Mouse (Mus musculus) MEL (cell line): Measurements from ENCODE around the gene Hmgcll1. TPM values are rescaled to one million over a fixed set of nuclear protein-coding genes. Genes with fewer than 3 reads are reported as not detected.

Experiments used
- DNase-seq: peaks from one replicate; pipeline ENCODE4 v3.0.0; 2011; ENCODE audit warnings: low read depth, low spot score
- H3K27ac ChIP-seq: 2 replicates; pipeline ENCODE4 v1.5.1; 2012; ENCODE audit warnings: low read depth, mild to moderate bottlenecking, control low read depth, low read length, moderate library complexity; ENCODE audit not compliant: control insufficient read depth
- H3K27me3 ChIP-seq, 2 experiments: fragments of 150-350 bp in 1 of 2; sonication (generic) in 1 of 2; 2 replicates each; pipeline ENCODE4 v1.6.1; 2012; ENCODE audit warnings: low read length in 2 of 2, mild to moderate bottlenecking in 2 of 2, improper control_type of control experiment in 1 of 2, moderate library complexity in 1 of 2; ENCODE audit not compliant: insufficient read depth in 2 of 2, control insufficient read depth in 1 of 2
- H3K36me3 ChIP-seq, 2 experiments: 2 replicates each; pipeline ENCODE4 v1.6.1; 2012 to 2014; ENCODE audit warnings: low read length in 2 of 2, improper control_type of control experiment in 1 of 2, inconsistent platforms in 1 of 2, mild to moderate bottlenecking in 1 of 2; ENCODE audit not compliant: insufficient read depth in 2 of 2, control insufficient read depth in 1 of 2
- H3K4me1 ChIP-seq, 2 experiments: fragments of 150-350 bp in 1 of 2; sonication (generic) in 1 of 2; 2 replicates each; pipeline ENCODE4 v1.6.1; 2012; ENCODE audit warnings: low read length in 2 of 2, improper control_type of control experiment in 1 of 2, mild to moderate bottlenecking in 1 of 2; ENCODE audit not compliant: insufficient read depth in 2 of 2, control insufficient read depth in 1 of 2
- H3K4me3 ChIP-seq, 2 experiments: fragments of 150-350 bp in 1 of 2; sonication (generic) in 1 of 2; 2 replicates each; pipeline ENCODE4 v1.5.1; 2012; ENCODE audit warnings: low read depth in 2 of 2, low read length in 2 of 2, mild to moderate bottlenecking in 2 of 2, moderate library complexity in 2 of 2, control low read depth in 1 of 2, improper control_type of control experiment in 1 of 2; ENCODE audit not compliant: control insufficient read depth in 1 of 2, insufficient read depth in 1 of 2
- H3K79me2 ChIP-seq: 2 replicates; pipeline ENCODE4 v1.6.1; 2012; ENCODE audit warnings: mild to moderate bottlenecking, low read length, moderate library complexity; ENCODE audit not compliant: control insufficient read depth, poor library complexity, insufficient read depth
- H3K9ac ChIP-seq: 2 replicates; pipeline ENCODE4 v1.6.1; 2012; ENCODE audit warnings: low read depth, mild to moderate bottlenecking, control low read depth, low read length, moderate library complexity; ENCODE audit not compliant: control insufficient read depth, poor library complexity, severe bottlenecking
- H3K9me3 ChIP-seq: fragments of 150-350 bp; sonication (generic); replicated peaks from 2 replicates; pipeline ENCODE4 v1.6.1; 2012; ENCODE audit warnings: mild to moderate bottlenecking, low read length, improper control_type of control experiment, moderate library complexity; ENCODE audit not compliant: insufficient read depth
- BHLHE40 ChIP-seq: IDR thresholded peaks from 2 replicates; pipeline ENCODE4 v1.6.1; 2012; ENCODE audit warnings: low read depth, mild to moderate bottlenecking, inconsistent platforms, low read length, improper control_type of control experiment, borderline replicate concordance
- CHD1 ChIP-seq: IDR thresholded peaks from 2 replicates; pipeline ENCODE4 v1.6.1; 2012; ENCODE audit warnings: low read depth, mild to moderate bottlenecking, inconsistent platforms, low read length, improper control_type of control experiment
- CHD2 ChIP-seq: IDR thresholded peaks from 2 replicates; pipeline ENCODE4 v1.6.1; 2011; ENCODE audit warnings: low read length, improper control_type of control experiment
- CTCF ChIP-seq, 3 experiments: IDR thresholded peaks in 2 of 3; conservative IDR thresholded peaks in 1 of 3; 2 replicates each; pipeline ENCODE4 v1.5.1; 2011 to 2012; ENCODE audit warnings: low read length in 3 of 3, low read depth in 2 of 3, mild to moderate bottlenecking in 2 of 3, improper control_type of control experiment in 1 of 3, inconsistent platforms in 1 of 3, mixed read lengths in 1 of 3, moderate library complexity in 1 of 3; ENCODE audit not compliant: control insufficient read depth in 1 of 3, insufficient read depth in 1 of 3, poor library complexity in 1 of 3, severe bottlenecking in 1 of 3
- E2F4 ChIP-seq: IDR thresholded peaks from 2 replicates; pipeline ENCODE4 v1.6.1; 2011; ENCODE audit warnings: low read depth, low read length, improper control_type of control experiment, borderline replicate concordance
- ELF1 ChIP-seq: IDR thresholded peaks from 2 replicates; pipeline ENCODE4 v1.6.1; 2014; ENCODE audit warnings: low read depth, mild to moderate bottlenecking, inconsistent platforms, low read length, improper control_type of control experiment, moderate library complexity
- ETS1 ChIP-seq: IDR thresholded peaks from 2 replicates; pipeline ENCODE4 v1.6.1; 2012; ENCODE audit warnings: low read depth, mild to moderate bottlenecking, inconsistent platforms, low read length, improper control_type of control experiment, moderate library complexity
- GABPA ChIP-seq: IDR thresholded peaks from 2 replicates; pipeline ENCODE4 v1.6.1; 2012; ENCODE audit warnings: low read depth, mild to moderate bottlenecking, inconsistent platforms, low read length, improper control_type of control experiment, moderate library complexity
- GATA1 ChIP-seq: IDR thresholded peaks from 2 replicates; pipeline ENCODE4 v1.6.1; 2011; ENCODE audit warnings: low read depth, low read length, improper control_type of control experiment
- HCFC1 ChIP-seq: IDR thresholded peaks from 2 replicates; pipeline ENCODE4 v1.6.1; 2012; ENCODE audit warnings: low read depth, mild to moderate bottlenecking, inconsistent platforms, low read length, improper control_type of control experiment, moderate library complexity
- JUND ChIP-seq: IDR thresholded peaks from 2 replicates; pipeline ENCODE4 v1.6.1; 2011; ENCODE audit warnings: low read depth, mild to moderate bottlenecking, improper control_type of control experiment, low read length
- KAT2A ChIP-seq: conservative IDR thresholded peaks from 2 replicates; pipeline ENCODE4 v1.6.1; 2012; ENCODE audit warnings: low read depth, low read length, improper control_type of control experiment, inconsistent platforms
- MEF2A ChIP-seq: IDR thresholded peaks from 2 replicates; pipeline ENCODE4 v1.6.1; 2014; ENCODE audit warnings: low read depth, mild to moderate bottlenecking, inconsistent platforms, low read length, improper control_type of control experiment; ENCODE audit not compliant: poor library complexity, insufficient replicate concordance, severe bottlenecking; ENCODE audit errors: extremely low read depth
- MYB ChIP-seq: IDR thresholded peaks from 2 replicates; pipeline ENCODE4 v1.6.1; 2011; ENCODE audit warnings: mild to moderate bottlenecking, low read depth, low read length, improper control_type of control experiment
- MYC ChIP-seq: IDR thresholded peaks from 2 replicates; pipeline ENCODE4 v1.6.1; 2011; ENCODE audit warnings: low read depth, mild to moderate bottlenecking, low read length, improper control_type of control experiment, moderate library complexity
- NELFE ChIP-seq: IDR thresholded peaks from 2 replicates; pipeline ENCODE4 v1.6.1; 2011; ENCODE audit warnings: low read depth, low read length, improper control_type of control experiment
- POLR2A ChIP-seq, 2 experiments: IDR thresholded peaks; 2 replicates each; pipeline ENCODE4 v1.6.1; 2011 to 2012; ENCODE audit warnings: low read length in 2 of 2, mild to moderate bottlenecking in 2 of 2, control low read depth in 1 of 2, improper control_type of control experiment in 1 of 2, low read depth in 1 of 2, moderate library complexity in 1 of 2; ENCODE audit not compliant: control insufficient read depth in 1 of 2, insufficient read depth in 1 of 2, poor library complexity in 1 of 2
- POLR2AphosphoS2 ChIP-seq: IDR thresholded peaks from 2 replicates; pipeline ENCODE4 v1.6.1; 2011; ENCODE audit warnings: low read length, improper control_type of control experiment
- RAD21 ChIP-seq: IDR thresholded peaks from 2 replicates; pipeline ENCODE4 v1.6.1; 2011; ENCODE audit warnings: mild to moderate bottlenecking, low read depth, low read length, improper control_type of control experiment
- RCOR1 ChIP-seq: IDR thresholded peaks from 2 replicates; pipeline ENCODE4 v1.6.1; 2012; ENCODE audit warnings: low read depth, mild to moderate bottlenecking, inconsistent platforms, low read length, improper control_type of control experiment
- SIN3A ChIP-seq: IDR thresholded peaks from 2 replicates; pipeline ENCODE4 v1.6.1; 2012; ENCODE audit warnings: low read length, improper control_type of control experiment, inconsistent platforms
- TCF12 ChIP-seq: IDR thresholded peaks from 2 replicates; pipeline ENCODE4 v1.6.1; 2014; ENCODE audit warnings: low read depth, mild to moderate bottlenecking, inconsistent platforms, low read length, improper control_type of control experiment, moderate library complexity
- UBTF ChIP-seq: IDR thresholded peaks from 2 replicates; pipeline ENCODE4 v1.6.1; 2012; ENCODE audit warnings: low read depth, mild to moderate bottlenecking, inconsistent platforms, low read length, improper control_type of control experiment, moderate library complexity, borderline replicate concordance; ENCODE audit not compliant: insufficient read depth
- ZC3H11A ChIP-seq: IDR thresholded peaks from 2 replicates; pipeline ENCODE4 v1.6.1; 2012; ENCODE audit warnings: low read depth, mild to moderate bottlenecking, inconsistent platforms, low read length, improper control_type of control experiment
- ZMIZ1 ChIP-seq: IDR thresholded peaks from 2 replicates; pipeline ENCODE4 v1.6.1; 2012; ENCODE audit warnings: low read depth, mild to moderate bottlenecking, inconsistent platforms, low read length, improper control_type of control experiment, moderate library complexity
- polyA plus RNA-seq, 2 experiments: library from polyadenylated mRNA; stranded (reverse) in 1 of 2; unstranded in 1 of 2; fragments of >175 nt in 1 of 2; fragments of >200 nt in 1 of 2; gene quantifications; 2 replicates each; pipeline versions ENCODE4 v1.2.1 to v1.2.4; 2012; ENCODE audit warnings: low replicate concordance in 2 of 2, low read depth in 1 of 2; ENCODE audit not compliant: insufficient read length in 2 of 2, insufficient read depth in 1 of 2, missing spikeins in 1 of 2
- total RNA-seq: library from RNA; depleted of rRNA; stranded (reverse); fragments of 300-350 nt; gene quantifications from 2 replicates; pipeline ENCODE4 v1.2.3, GENCODE M21; 2012

The Hmgcll1 gene
- total and polyA plus RNA-seq, 3 experiments = not detected

- no peak for DNase-seq
- Histone ChIP-seq H3K27me3 (no peaks in the 10 kb centered on the region), H3K4me1 (no peaks in the 10 kb centered on the region), H3K9me3 (no peaks in the 10 kb centered on the region), H3K36me3 (no peaks in the 10 kb centered on the region), H3K79me2 (no peaks in the 10 kb centered on the region)
- no peak for TF ChIP-seq ZC3H11A
- no peak for TF ChIP-seq POLR2A (IDR thresholded peaks at IDR 0.05; ENCODE audit: control insufficient read depth in 1 of 2, insufficient read depth in 1 of 2, low read depth in 1 of 2, low read length in 2 of 2, poor library complexity in 1 of 2)
- no peak for TF ChIP-seq ELF1
- TF ChIP-seq SIN3A = no peak
- TF ChIP-seq UBTF = no peak
- no peak for TF ChIP-seq MYC
- TF ChIP-seq RAD21 = no peak
- TF ChIP-seq, all 39 proteins: peak for 0
- no peak overlapping the region for H3K27ac ChIP-seq
- H3K9ac ChIP-seq = no peak overlapping the region
- H3K4me3 ChIP-seq = no peak overlapping the region
These were observed 147.8 kb downstream of the Hmgcll1 start for GRCm38 (mm10) chr9:76162446-76162845.

GRCm38 (mm10) chr9:76168355-76168754 is 153.7 kb downstream of the Hmgcll1 start:
- Histone ChIP-seq H3K4me3 (no peak overlapping the region), H3K9ac (no peak overlapping the region), H3K27me3 (no peaks in the 10 kb centered on the region), H3K9me3 (no peaks in the 10 kb centered on the region), H3K36me3 (no peaks in the 10 kb centered on the region), H3K79me2 (no peaks in the 10 kb centered on the region), H3K4me1 (no peaks in the 10 kb centered on the region), H3K27ac (no peak overlapping the region)
- DNase-seq = peak; percentile 3
- TF ChIP-seq RAD21 (peak; percentile 9), CHD2 (no peak), BHLHE40 (no peak), CTCF (IDR thresholded peaks at IDR 0.05 in 2 of 3, conservative IDR thresholded peaks at IDR 0.05 in 1 of 3; ENCODE audit: control insufficient read depth in 1 of 3, insufficient read depth in 1 of 3, low read depth in 2 of 3, low read length in 3 of 3, poor library complexity in 1 of 3, severe bottlenecking in 1 of 3) (peak in 2 of 3 experiments; percentile 18 to 19; a peak in 3 of 6 replicates)

DNA sequence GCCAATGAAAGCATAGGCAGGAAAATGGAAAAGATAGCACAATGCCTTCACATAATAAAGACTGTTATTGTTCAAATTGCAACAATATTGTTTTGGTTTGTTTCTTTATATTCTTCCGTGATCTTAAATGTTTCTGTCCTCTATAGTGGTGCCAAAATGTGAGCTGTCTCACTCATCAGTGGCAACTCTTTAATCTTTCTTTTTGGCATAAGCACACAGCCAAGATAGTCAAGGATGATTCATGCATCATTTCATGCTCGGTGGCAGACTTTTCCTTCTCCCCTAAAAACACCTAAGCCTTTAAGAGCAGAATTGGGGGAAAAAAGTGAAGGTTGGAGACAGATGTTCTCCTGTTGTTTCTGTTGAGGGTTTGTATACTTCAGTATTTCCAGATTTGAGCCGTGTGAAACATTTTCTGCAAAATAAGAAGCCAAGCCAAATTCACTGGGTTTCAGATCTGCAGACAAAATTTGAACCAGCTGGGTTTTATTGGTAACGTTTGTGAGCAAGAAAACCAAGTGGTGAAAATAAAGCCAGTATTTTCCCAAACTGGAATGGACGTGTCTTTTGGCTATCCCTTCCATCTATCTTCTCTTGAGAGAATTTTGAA is 158.1 kb downstream of the Hmgcll1 start:
- TF ChIP-seq UBTF (no peak), GABPA (no peak), MYB (no peak), CTCF (IDR thresholded peaks at IDR 0.05 in 2 of 3, conservative IDR thresholded peaks at IDR 0.05 in 1 of 3; ENCODE audit: control insufficient read depth in 1 of 3, insufficient read depth in 1 of 3, low read depth in 2 of 3, low read length in 3 of 3, poor library complexity in 1 of 3, severe bottlenecking in 1 of 3) (no peak), TCF12 (no peak), NELFE (no peak), ELF1 (no peak), HCFC1 (no peak), MEF2A (no peak), ETS1 (no peak), POLR2AphosphoS2 (no peak), BHLHE40 (no peak), E2F4 (no peak), GATA1 (no peak), CHD1 (no peak), JUND (no peak), ZMIZ1 (no peak), KAT2A (no peak), RCOR1 (no peak)
- no peak for DNase-seq
- H3K27ac ChIP-seq = no peak overlapping the region
- no peaks in the 10 kb centered on the region for H3K36me3 ChIP-seq
- no peaks in the 10 kb centered on the region for H3K79me2 ChIP-seq
- H3K9me3 ChIP-seq = no peaks in the 10 kb centered on the region
- H3K9ac ChIP-seq = no peak overlapping the region
- H3K27me3 ChIP-seq = no peaks in the 10 kb centered on the region
- H3K4me1 ChIP-seq = no peaks in the 10 kb centered on the region
- H3K4me3 ChIP-seq = no peak overlapping the region
